Mouse (Mus musculus): ENCODE data around the gene Vasp.

Gene Vasp

DNA sequence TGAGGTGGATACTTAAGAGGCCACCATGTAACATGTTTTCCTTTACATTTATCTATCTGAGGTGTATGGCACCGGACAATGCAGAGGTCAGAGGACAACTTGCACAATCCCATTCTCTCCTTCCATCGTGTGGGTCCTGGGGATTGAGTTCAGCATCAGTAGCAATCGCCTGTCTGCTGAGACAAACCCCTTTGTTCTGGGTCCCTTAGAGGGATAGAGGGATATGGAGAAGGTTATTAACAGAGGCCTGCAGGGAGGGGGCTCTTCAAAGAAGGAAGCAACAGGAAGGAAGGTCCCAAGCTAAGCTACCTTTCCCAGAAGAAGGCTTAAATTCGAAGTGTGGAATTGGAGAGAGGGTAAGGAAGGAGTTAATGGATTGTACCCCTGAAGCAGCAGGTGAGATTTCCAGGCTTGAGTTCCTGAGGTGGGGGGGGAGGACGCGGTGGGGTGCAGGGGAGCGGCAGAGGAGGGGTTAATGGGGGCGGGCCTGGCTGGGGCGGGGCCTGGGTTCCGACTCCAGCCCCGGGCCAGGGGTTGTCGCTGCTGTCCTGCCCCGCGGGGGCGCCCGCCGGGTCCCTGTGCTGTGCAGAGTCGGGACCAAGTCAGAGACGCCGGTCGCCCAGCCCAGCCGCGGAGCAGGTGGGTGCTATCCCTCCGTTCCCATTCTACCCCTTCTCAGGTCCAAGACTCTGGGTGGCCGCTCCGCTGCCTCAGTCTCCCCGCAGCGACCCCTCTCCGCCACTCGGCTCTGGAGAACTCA is 59.4 kb downstream of the Vasp start, which contains the start of gene Gpr4:
Gpr4 (plus strand) TSS at position 543 of the 760 bp plus-strand sequence.
- in situ Hi-C loops (cut with MboI, MseI) = no loop called here

DNA sequence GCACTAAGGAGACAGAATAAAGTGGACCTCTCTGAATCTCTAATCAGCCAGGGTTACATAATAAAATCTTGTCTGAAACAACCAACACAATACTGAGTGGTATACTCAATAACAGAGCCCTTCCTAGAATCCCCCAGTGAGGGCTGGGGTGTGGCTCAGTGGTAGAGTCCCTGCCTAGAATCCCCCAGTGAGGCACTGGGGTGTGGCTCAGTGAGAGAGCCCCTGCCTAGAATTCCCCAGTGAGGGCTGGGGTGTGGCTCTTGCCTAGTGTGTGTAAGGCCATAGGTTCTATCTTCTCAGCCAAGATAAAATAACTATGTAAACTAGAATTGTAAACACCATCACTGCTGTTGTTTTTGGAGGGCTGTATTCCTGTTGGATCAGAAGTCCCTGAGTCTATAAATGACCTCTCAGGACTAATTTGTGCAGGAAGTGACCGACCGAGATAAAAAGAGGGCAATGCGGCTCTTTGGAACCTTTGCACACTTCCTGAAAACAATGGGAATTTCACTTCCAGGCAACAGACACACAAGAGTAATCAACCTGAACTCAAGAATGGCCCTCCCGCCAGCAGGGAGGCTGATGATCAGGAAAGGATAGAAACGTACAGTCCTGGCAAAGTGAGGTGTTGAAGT is 60.5 kb downstream of the Vasp start:
- in situ Hi-C loops (cut with MboI, MseI) = no loop called here

DNA sequence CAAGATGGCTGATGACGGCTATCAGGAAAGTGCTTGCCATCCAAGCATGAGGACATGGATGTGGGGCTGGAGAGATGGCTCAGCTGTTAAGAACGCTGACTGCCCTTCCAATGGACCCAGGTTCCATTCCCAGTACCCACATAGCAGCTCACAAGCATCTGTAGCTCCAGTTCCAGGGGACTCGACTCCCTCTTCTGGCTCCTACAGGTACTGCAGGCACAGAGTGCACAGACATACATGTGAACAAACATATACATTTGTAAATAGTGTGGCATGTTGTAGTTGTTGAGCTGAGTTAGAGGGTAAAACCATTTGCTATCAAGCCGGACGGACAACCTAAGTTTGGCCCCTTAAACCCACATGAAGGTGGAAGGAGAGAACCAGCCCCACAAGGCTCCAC is 61.6 kb downstream of the Vasp start:
- in situ Hi-C loops (cut with MboI, MseI) = no loop called here

DNA sequence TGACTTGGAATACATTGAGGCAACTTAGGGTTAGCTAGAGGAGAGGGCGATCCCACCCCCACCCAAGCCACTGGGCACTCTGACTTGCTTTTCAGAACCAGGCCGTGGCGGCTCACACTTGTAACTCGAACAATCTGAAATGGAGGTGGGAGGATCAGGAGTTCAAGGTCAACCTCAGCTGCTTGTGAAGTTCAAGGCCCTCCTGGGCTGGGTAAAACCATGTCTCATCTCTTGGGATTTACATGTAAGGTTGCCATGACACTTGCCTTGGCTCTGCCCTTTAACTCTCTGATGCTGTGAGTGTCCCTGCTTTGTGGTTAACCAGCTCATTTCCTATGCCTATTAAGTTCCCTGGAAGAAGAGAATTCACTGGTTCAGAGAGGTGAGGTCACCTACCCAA is 62.1 kb downstream of the Vasp start:
- in situ Hi-C loops (cut with MboI, MseI) = no loop called here

DNA sequence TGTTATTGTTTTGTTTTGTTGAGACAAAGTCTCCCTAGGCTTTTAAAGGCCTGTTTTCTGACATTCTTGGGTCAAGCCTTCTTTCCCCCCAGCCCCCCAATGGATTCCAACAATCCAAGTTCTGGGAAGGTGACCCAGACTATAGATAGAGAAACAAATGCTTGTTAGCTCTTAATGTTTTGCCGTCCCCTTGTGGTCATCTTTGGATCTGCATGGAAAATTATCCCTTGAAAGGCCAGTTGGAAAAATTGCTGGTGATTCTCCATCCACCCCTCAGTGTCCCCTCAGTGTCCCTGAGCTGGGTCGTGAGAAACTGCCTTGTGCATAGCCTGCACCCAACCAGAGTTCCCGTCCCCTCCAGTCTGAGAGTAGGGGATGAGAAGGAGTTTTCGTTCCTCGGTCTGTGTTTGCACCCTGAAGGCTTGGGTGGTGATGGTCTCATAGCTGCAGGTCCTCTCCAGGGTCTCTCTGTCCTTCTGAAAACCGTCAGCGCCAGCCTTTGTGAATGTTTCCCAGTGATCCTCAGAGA is 62.6 kb downstream of the Vasp start:
- in situ Hi-C loops (cut with MboI, MseI) = no loop called here

DNA sequence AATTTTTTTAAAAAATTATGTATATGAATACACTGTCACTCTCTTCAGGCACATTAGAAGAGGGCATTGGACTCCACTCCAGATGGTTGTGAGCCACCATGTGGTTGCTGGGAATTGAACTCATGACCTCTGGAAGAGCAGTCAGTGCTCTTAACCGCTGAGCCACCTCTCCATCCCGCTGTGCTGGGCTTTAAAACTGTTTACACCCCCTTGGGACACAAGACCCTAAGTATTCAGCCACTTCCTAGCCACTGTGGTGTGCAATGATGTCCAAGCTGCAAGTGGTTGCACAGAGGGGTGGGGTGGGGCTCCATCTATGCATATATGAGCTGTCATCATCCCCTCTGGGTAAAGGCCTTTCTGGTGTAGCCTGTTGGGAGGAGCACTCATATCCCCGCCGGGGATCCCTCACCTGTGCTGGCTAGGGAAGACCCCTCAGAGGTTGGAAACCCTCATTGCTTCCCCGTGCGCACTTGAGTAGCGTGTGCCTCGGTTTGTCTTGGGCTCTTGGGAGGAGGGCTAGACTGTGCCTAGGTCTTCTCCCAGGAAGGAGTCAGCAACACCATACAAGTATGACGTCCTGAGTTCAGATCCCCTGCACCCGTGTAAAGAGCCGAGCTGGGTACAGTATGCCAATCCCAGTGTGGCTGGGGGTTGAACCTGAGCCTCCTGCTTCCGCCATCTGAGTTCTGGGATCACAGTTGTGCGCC is 63.3 kb downstream of the Vasp start:
- in situ Hi-C loops (cut with MboI, MseI) = no loop called here

Measured in T-helper 2 cell (primary cell).